Mouse (Mus musculus) C2C12 (cell line): ENCODE measurements around the gene Gpc5. TPM values are rescaled to one million over a fixed set of nuclear protein-coding genes. Genes with fewer than 3 reads are reported as not detected.

Source experiments
- H3K27me3 ChIP-seq: one replicate; pipeline ENCODE4 v1.6.1; 2011; ENCODE audit not compliant: control insufficient read depth, insufficient read depth, insufficient read length
- H3K36me3 ChIP-seq: one replicate; pipeline ENCODE4 v1.6.1; 2011; ENCODE audit not compliant: control insufficient read depth, insufficient read depth
- H3K4me3 ChIP-seq: one replicate; pipeline ENCODE4 v1.5.1; 2011; ENCODE audit warnings: mild to moderate bottlenecking, control low read depth; ENCODE audit not compliant: poor library complexity, insufficient read depth, severe bottlenecking
- H3K79me2 ChIP-seq: one replicate; pipeline ENCODE4 v1.6.1; 2011; ENCODE audit not compliant: control insufficient read depth, insufficient read depth
- H3K79me3 ChIP-seq: one replicate; pipeline ENCODE4 v1.6.1; 2011; ENCODE audit warnings: low read depth, control low read depth
- H3ac ChIP-seq: one replicate; pipeline ENCODE3; 2011; ENCODE audit warnings: low read depth; ENCODE audit not compliant: control insufficient read depth, insufficient read length
- CEBPB ChIP-seq: IDR thresholded peaks from one replicate; pipeline ENCODE4 v1.6.1; 2011; ENCODE audit warnings: low read depth, mild to moderate bottlenecking, control low read depth, moderate library complexity
- CTCF ChIP-seq: IDR thresholded peaks from one replicate; pipeline ENCODE4 v1.5.1; 2011; ENCODE audit not compliant: control insufficient read depth, insufficient read depth, insufficient read length
- FOSL1 ChIP-seq: IDR thresholded peaks from one replicate; pipeline ENCODE4 v1.8.0; 2011; ENCODE audit warnings: mild to moderate bottlenecking, low read length; ENCODE audit not compliant: poor library complexity, insufficient read depth, severe bottlenecking
- MAX ChIP-seq: IDR thresholded peaks from one replicate; pipeline ENCODE4 v1.6.1; 2011; ENCODE audit warnings: mild to moderate bottlenecking, control low read depth
- MYOD1 ChIP-seq: IDR thresholded peaks from one replicate; pipeline ENCODE4 v1.6.1; 2011; ENCODE audit warnings: low read depth; ENCODE audit not compliant: control insufficient read depth, insufficient read length
- MYOG ChIP-seq: IDR thresholded peaks from one replicate; pipeline ENCODE4 v1.6.1; 2011; ENCODE audit not compliant: control insufficient read depth, insufficient read length; ENCODE audit errors: extremely low read depth
- USF1 ChIP-seq: IDR thresholded peaks from one replicate; pipeline ENCODE4 v1.6.1; 2011; ENCODE audit warnings: low read depth, mild to moderate bottlenecking, control low read depth, moderate library complexity
- polyA plus RNA-seq: library from polyadenylated mRNA; unstranded; fragments of >200 nt; fragmentation: generic; extraction: Trizol; gene quantifications from one replicate; pipeline ENCODE4 v1.2.1, GENCODE M21; 2012; ENCODE audit warnings: missing spikeins

The Gpc5 gene
- polyA plus RNA-seq, 1 experiment: not detected

DNA sequence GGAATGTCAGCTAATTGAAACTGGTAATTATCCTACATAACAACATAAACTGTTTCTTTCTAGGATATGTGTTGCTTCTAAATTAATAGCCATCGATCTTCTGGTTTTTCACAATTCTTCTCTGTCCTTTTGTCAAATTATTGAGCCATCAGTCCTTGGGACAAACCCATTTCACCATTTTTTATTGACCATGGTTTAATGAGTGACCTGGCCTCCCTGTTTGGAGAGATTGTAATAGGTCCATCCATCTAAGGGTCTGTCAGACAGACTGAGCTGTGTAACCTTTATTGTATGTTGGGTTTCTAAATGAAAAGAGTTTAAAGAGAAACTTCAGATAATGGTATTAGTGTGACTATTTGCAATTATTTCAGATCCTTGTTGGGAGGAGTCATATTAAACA, 1035.9 kb downstream of the Gpc5 start:
- H3ac ChIP-seq: no peak overlapping the region
- H3K27me3 ChIP-seq: no peaks in the 10 kb centered on the region
- H3K36me3 ChIP-seq: no peaks in the 10 kb centered on the region
- no peaks in the 10 kb centered on the region for H3K79me2 ChIP-seq
- H3K79me3 ChIP-seq: no peaks in the 10 kb centered on the region
- H3K4me3 ChIP-seq: no peak overlapping the region
- TF ChIP-seq MYOG (no peak), MYOD1 (no peak)

- Histone ChIP-seq H3K79me2 (no peaks in the 10 kb centered on the region), H3ac (no peak overlapping the region), H3K4me3 (no peak overlapping the region), H3K79me3 (no peaks in the 10 kb centered on the region), H3K27me3 (no peaks in the 10 kb centered on the region), H3K36me3 (no peaks in the 10 kb centered on the region)
- TF ChIP-seq CTCF (no peak), MAX (no peak), MYOG (no peak)
Measured at GRCm38 (mm10) chr14:116137330-116137729, 1045.3 kb downstream of the Gpc5 start.

GRCm38 (mm10) chr14:116137772-116138171, 1045.8 kb downstream of the Gpc5 start:
- TF ChIP-seq MYOD1 (no peak), USF1 (no peak), CEBPB (no peak), CTCF (no peak), MAX (no peak), MYOG (no peak), FOSL1 (no peak)
- Histone ChIP-seq H3K27me3 (no peaks in the 10 kb centered on the region), H3ac (no peak overlapping the region), H3K79me2 (no peaks in the 10 kb centered on the region), H3K79me3 (no peaks in the 10 kb centered on the region), H3K36me3 (no peaks in the 10 kb centered on the region), H3K4me3 (no peak overlapping the region)

GRCm38 (mm10) chr14:116162586-116162985, 1070.6 kb downstream of the Gpc5 start:
- Histone ChIP-seq H3K27me3 (no peaks in the 10 kb centered on the region), H3K4me3 (no peak overlapping the region), H3ac (no peak overlapping the region), H3K36me3 (no peaks in the 10 kb centered on the region), H3K79me2 (no peaks in the 10 kb centered on the region), H3K79me3 (no peaks in the 10 kb centered on the region)
- no peak for TF ChIP-seq MAX
- no peak for TF ChIP-seq FOSL1
- TF ChIP-seq CEBPB: no peak
- TF ChIP-seq MYOD1: no peak
- TF ChIP-seq CTCF: no peak
- no peak for TF ChIP-seq USF1

DNA sequence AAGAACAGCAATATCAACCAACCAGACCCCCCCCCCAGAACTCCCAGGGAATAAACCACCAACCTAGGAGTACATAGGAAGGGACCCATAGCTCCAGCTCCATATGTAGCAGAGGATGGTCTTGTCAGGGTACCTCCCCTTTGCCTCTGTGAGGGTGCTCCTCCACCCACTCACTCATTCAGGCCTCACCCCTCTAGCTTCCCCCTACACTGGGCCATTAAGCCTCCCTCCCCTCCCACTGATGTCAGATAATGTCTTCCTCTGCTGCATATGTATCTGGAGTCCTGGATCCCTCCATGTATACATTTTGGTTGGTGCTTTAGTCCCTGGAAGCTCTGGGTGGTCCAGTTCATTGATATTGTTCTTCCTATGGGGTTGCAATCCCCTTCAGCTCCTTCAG, 1075.4 kb downstream of the Gpc5 start:
- H3K79me3 ChIP-seq: no peaks in the 10 kb centered on the region
- H3K79me2 ChIP-seq: no peaks in the 10 kb centered on the region
- TF ChIP-seq MYOG (no peak), CTCF (no peak), USF1 (no peak), CEBPB (no peak), FOSL1 (no peak), MYOD1 (no peak), MAX (no peak)
- H3ac ChIP-seq: no peak overlapping the region
- no peaks in the 10 kb centered on the region for H3K36me3 ChIP-seq
- no peaks in the 10 kb centered on the region for H3K27me3 ChIP-seq
- no peak overlapping the region for H3K4me3 ChIP-seq

DNA sequence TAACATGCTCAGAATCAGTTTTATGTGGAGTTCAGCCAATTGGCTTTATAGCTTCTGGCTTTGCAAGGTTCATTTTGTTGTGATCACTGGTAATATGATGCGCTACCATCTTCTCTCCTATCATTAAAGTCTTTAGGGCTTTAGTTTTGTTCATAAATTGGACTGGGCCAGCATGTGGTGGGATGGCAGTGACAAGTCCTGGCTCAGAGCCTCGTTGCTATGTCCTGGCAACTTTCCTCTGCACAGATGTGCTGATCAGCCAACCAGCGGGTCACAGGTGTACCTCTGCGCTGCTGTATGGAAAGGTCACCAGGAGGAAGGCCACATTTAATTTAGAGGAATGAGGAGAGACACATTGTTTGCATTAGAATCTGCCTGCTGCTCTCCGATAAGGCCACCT, 1077.1 kb downstream of the Gpc5 start:
- H3ac ChIP-seq: no peak overlapping the region
- no peak overlapping the region for H3K4me3 ChIP-seq
- no peaks in the 10 kb centered on the region for H3K27me3 ChIP-seq
- no peaks in the 10 kb centered on the region for H3K36me3 ChIP-seq
- TF ChIP-seq CEBPB (no peak), CTCF (no peak), MYOG (no peak), FOSL1 (no peak), USF1 (no peak), MAX (no peak), MYOD1 (no peak)
- no peaks in the 10 kb centered on the region for H3K79me3 ChIP-seq
- H3K79me2 ChIP-seq: no peaks in the 10 kb centered on the region

DNA sequence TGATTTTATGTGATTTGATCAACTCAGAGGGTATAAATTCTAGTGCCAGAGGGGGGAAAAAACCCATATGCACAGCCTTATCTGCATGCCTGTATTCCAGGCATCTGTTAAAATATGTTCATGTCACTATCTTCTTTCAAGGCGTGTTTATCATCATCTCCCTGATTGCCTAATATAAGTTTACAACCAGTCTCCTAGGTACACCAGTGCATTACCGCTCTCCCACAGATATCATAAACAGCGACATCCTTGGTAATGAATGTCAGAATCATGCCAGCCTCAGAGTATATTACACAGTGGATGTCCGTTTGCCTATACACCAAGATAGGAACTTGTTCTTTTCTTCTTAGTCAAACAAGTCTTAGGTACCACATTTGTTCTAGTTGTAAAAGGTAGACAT, 1095.0 kb downstream of the Gpc5 start:
- TF ChIP-seq MAX (no peak), CTCF (no peak)
- no peaks in the 10 kb centered on the region for H3K27me3 ChIP-seq

More for the DNA sequence above, 1095.0 kb downstream of the Gpc5 start:
- Histone ChIP-seq H3K79me3 (no peaks in the 10 kb centered on the region), H3K4me3 (no peak overlapping the region), H3K79me2 (no peaks in the 10 kb centered on the region), H3K36me3 (no peaks in the 10 kb centered on the region), H3ac (no peak overlapping the region)
